Comparison of ENCODE assay signal across 12 mouse cellular contexts in genomic region chr3:95523662-95524061, GRCm38 (mm10). TPM values are rescaled to one million over a fixed set of nuclear protein-coding genes. Genes with fewer than 3 reads are reported as not detected.
A peak's percentile ranks its signal among the peaks of the same experiment; 100 is the strongest.
DNase-seq lines count a peak whose midpoint lies in the region.
"Had no signal": no experiment of that assay in that cellular context is flagged by ENCODE, and none has a peak within 500 bp of the region (broad histone marks: within the 10 kb centered on the region; RNA-seq: fewer than 3 reads in every experiment).

No protein-coding gene starts in this region.

- peak; percentile 21 for DNase-seq in layer of hippocampus, adult 11-12 months (ENCODE audit: low spot score)
- no peak for DNase-seq in layer of hippocampus, postnatal 10 days (ENCODE audit: low spot score in 2 of 2)
- peak; percentile 72 for DNase-seq in T-cell, adult 2 months (ENCODE audit: low spot score)
- DNase-seq in kidney, postnatal 14 days = peak; percentile 40
- peak; percentile 52 for DNase-seq in splenic B cell, adult 2 months (ENCODE audit: low read depth, low spot score)
- DNase-seq in right cerebral cortex, postnatal 4 days = no peak
- DNase-seq in right cerebral cortex, postnatal 25 days = no peak
- no peak for DNase-seq in ovary, postnatal 14 days (ENCODE audit: low spot score)
- DNase-seq: cerebellum, adult 9-11 months; gastrocnemius, postnatal 36 days had no signal

- no peaks in the 10 kb centered on the region for H3K36me3 ChIP-seq in splenic B cell, adult 2 months (ENCODE audit: control insufficient read depth, insufficient read depth, low read length, poor library complexity, severe bottlenecking)
- H3K36me3 ChIP-seq: neural tube, embryonic 13.5 days had no signal

- H3K27me3 ChIP-seq in splenic B cell, adult 2 months (ENCODE audit: control insufficient read depth, insufficient read depth, low read length, poor library complexity, severe bottlenecking) = no peaks in the 10 kb centered on the region
- H3K27me3 ChIP-seq: neural tube, embryonic 13.5 days had no signal

RNA-seq across cellular contexts. Expression of gene Ctss, which starts 2.9 kb away (rescaled TPM):
- total RNA-seq in layer of hippocampus, postnatal 10 days (2021) = 10 to 100 TPM; 19.6 to 24.0 TPM

RNA-seq across cellular contexts. Expression of gene Ctsk, which starts 24.6 kb away (rescaled TPM):
- 10 to 100 TPM; 10.0 to 10.3 TPM for total RNA-seq in layer of hippocampus, postnatal 10 days (2021)

RNA-seq across cellular contexts. Expression of gene Hormad1, which starts 35.8 kb away (rescaled TPM):
- total RNA-seq in layer of hippocampus, postnatal 10 days (2021) = not detected
- total RNA-seq: gastrocnemius, postnatal 36 days; left cerebral cortex, postnatal 25 days had no signal

Comparison
In these comparisons a context has a peak if more than half of its experiments do, and no peak if none do; other contexts are left out.
1. DNase-seq: peak in layer of hippocampus, adult 11-12 months (single experiment), T-cell, adult 2 months (single experiment), kidney, postnatal 14 days (single experiment) and splenic B cell, adult 2 months (single experiment); none in layer of hippocampus, postnatal 10 days (0 of 2), right cerebral cortex, postnatal 4 days (single experiment), right cerebral cortex, postnatal 25 days (single experiment) and ovary, postnatal 14 days (single experiment).